Mouse (Mus musculus): ENCODE measurements around the gene Eif5a. TPM values are rescaled to one million over a fixed set of nuclear protein-coding genes. Genes with fewer than 3 reads are reported as not detected.

The Eif5a gene
- polyA plus RNA-seq (2015; fragmentation: Nextera tagmentation; extraction: Ambion mirVana): 872 and 914 TPM in 2 replicates

- peak; percentile 100 for DNase-seq
- peaks cover 26% of the 10 kb centered on the region for H3K36me3 ChIP-seq (replicated peaks; ENCODE audit: insufficient read depth, low read length)
- no peaks in the 10 kb centered on the region for H3K9me3 ChIP-seq (ENCODE audit: low read length)
- no peaks in the 10 kb centered on the region for H3K27me3 ChIP-seq (ENCODE audit: insufficient read depth, low read length)
- ATAC-seq: peak; percentile 88
- peak within 1 kb of the TSS; percentile 91 for H3K9ac ChIP-seq (replicated peaks)
- H3K4me1 ChIP-seq (ENCODE audit: insufficient read depth): peaks cover 40% of the 10 kb centered on the region
- WGBS (ENCODE audit: insufficient replicate concordance): under 1% methylated on average over 78 of the region's 78 CpGs
- peak within 1 kb of the TSS; percentile 100 for H3K27ac ChIP-seq (ENCODE audit: low read depth)
- peak within 1 kb of the TSS; percentile 96 for H3K4me3 ChIP-seq (ENCODE audit: low read depth, low read length)
- peak; percentile 51; the same call in 1 of the 2 replicates for TF ChIP-seq EP300 (IDR thresholded peaks at IDR 0.05; ENCODE audit: low read depth)
- peak; percentile 86 for TF ChIP-seq CTCF (IDR thresholded peaks at IDR 0.05; ENCODE audit: low read depth)
- peak within 1 kb of the TSS; percentile 92 for H3K4me2 ChIP-seq (ENCODE audit: low read depth, low read length)
Measured at GRCm38 (mm10) chr11:69921114-69922011, at the start of gene Eif5a. TSS of gene Eif5a (minus strand) at chr11:69921958.

- Histone ChIP-seq H3K9me3 (ENCODE audit: low read length) (no peaks in the 10 kb centered on the region), H3K36me3 (replicated peaks; ENCODE audit: insufficient read depth, low read length) (peaks cover 44% of the 10 kb centered on the region), H3K27ac (ENCODE audit: low read depth) (no peak overlapping the region)
Measured at GRCm38 (mm10) chr11:69970775-69971174, 49.0 kb upstream of the Eif5a start.

GRCm38 (mm10) chr11:69970222-69970621 is 48.5 kb upstream of the Eif5a start:
- Histone ChIP-seq H3K4me2 (ENCODE audit: low read depth, low read length) (no peak overlapping the region), H3K4me3 (ENCODE audit: low read depth, low read length) (no peak overlapping the region), H3K9ac (replicated peaks) (no peak overlapping the region), H3K4me1 (ENCODE audit: insufficient read depth) (peaks cover 15% of the 10 kb centered on the region), H3K36me3 (replicated peaks; ENCODE audit: insufficient read depth, low read length) (peaks cover 40% of the 10 kb centered on the region), H3K9me3 (ENCODE audit: low read length) (no peaks in the 10 kb centered on the region), H3K27ac (ENCODE audit: low read depth) (no peak overlapping the region), H3K27me3 (ENCODE audit: insufficient read depth, low read length) (peaks cover 24% of the 10 kb centered on the region)
- DNase-seq (no peak), ATAC-seq (no peak)
- 82% methylated on average over 6 of the region's 6 CpGs for WGBS (ENCODE audit: insufficient replicate concordance)
- no peak for TF ChIP-seq CTCF (IDR thresholded peaks at IDR 0.05; ENCODE audit: low read depth)
- no peak for TF ChIP-seq EP300 (IDR thresholded peaks at IDR 0.05; ENCODE audit: low read depth)

More at GRCm38 (mm10) chr11:69970775-69971174, 49.0 kb upstream of the Eif5a start:
- WGBS (ENCODE audit: insufficient replicate concordance): 73% methylated on average over 3 of the region's 3 CpGs
- ATAC-seq (no peak), DNase-seq (no peak)
- TF ChIP-seq EP300 (IDR thresholded peaks at IDR 0.05; ENCODE audit: low read depth): no peak
- TF ChIP-seq CTCF (IDR thresholded peaks at IDR 0.05; ENCODE audit: low read depth): no peak
- Histone ChIP-seq H3K27me3 (ENCODE audit: insufficient read depth, low read length) (peaks cover 18% of the 10 kb centered on the region), H3K4me1 (ENCODE audit: insufficient read depth) (peaks cover 12% of the 10 kb centered on the region), H3K4me2 (ENCODE audit: low read depth, low read length) (no peak overlapping the region), H3K4me3 (ENCODE audit: low read depth, low read length) (no peak overlapping the region), H3K9ac (replicated peaks) (no peak overlapping the region)

- peaks cover 38% of the 10 kb centered on the region for H3K27me3 ChIP-seq (ENCODE audit: insufficient read depth, low read length)
- ATAC-seq: no peak
Measured at GRCm38 (mm10) chr11:69968793-69969192, 47.0 kb upstream of the Eif5a start.

GRCm38 (mm10) chr11:69966860-69967517 is 45.2 kb upstream of the Eif5a start:
- TF ChIP-seq EP300 (IDR thresholded peaks at IDR 0.05; ENCODE audit: low read depth) (no peak), CTCF (IDR thresholded peaks at IDR 0.05; ENCODE audit: low read depth) (no peak)
- peak overlapping the region; percentile 67 for H3K4me2 ChIP-seq (ENCODE audit: low read depth, low read length)
- H3K9ac ChIP-seq (replicated peaks): no peak overlapping the region; the same call in 1 of the 2 replicates
- ATAC-seq (no peak), DNase-seq (no peak)
- 33% methylated on average over 17 of the region's 17 CpGs for WGBS (ENCODE audit: insufficient replicate concordance)
- H3K27me3 ChIP-seq (ENCODE audit: insufficient read depth, low read length): peaks cover 50% of the 10 kb centered on the region
- H3K9me3 ChIP-seq (ENCODE audit: low read length): no peaks in the 10 kb centered on the region
- H3K4me1 ChIP-seq (ENCODE audit: insufficient read depth): peaks cover 16% of the 10 kb centered on the region
- H3K4me3 ChIP-seq (ENCODE audit: low read depth, low read length): peak overlapping the region; percentile 40
- peaks cover 14% of the 10 kb centered on the region for H3K36me3 ChIP-seq (replicated peaks; ENCODE audit: insufficient read depth, low read length)
- H3K27ac ChIP-seq (ENCODE audit: low read depth): no peak overlapping the region

More at GRCm38 (mm10) chr11:69968793-69969192, 47.0 kb upstream of the Eif5a start:
- 70% methylated on average over 4 of the region's 4 CpGs for WGBS (ENCODE audit: insufficient replicate concordance)
- Histone ChIP-seq H3K4me3 (ENCODE audit: low read depth, low read length) (no peak overlapping the region), H3K9me3 (ENCODE audit: low read length) (no peaks in the 10 kb centered on the region), H3K4me2 (ENCODE audit: low read depth, low read length) (no peak overlapping the region), H3K27ac (ENCODE audit: low read depth) (no peak overlapping the region), H3K36me3 (replicated peaks; ENCODE audit: insufficient read depth, low read length) (peaks cover 29% of the 10 kb centered on the region), H3K9ac (replicated peaks) (no peak overlapping the region), H3K4me1 (ENCODE audit: insufficient read depth) (peaks cover 16% of the 10 kb centered on the region)
- TF ChIP-seq EP300 (IDR thresholded peaks at IDR 0.05; ENCODE audit: low read depth): no peak
- no peak for TF ChIP-seq CTCF (IDR thresholded peaks at IDR 0.05; ENCODE audit: low read depth)
- no peak for DNase-seq
